Mouse (Mus musculus) ES-E14 (cell line): Measurements from ENCODE around the gene Nphs1. TPM values are rescaled to one million over a fixed set of nuclear protein-coding genes. Genes with fewer than 3 reads are reported as not detected.
A peak's percentile ranks its signal among the peaks of the same experiment; 100 is the strongest.

Source experiments
- DNase-seq: peaks from one replicate; pipeline ENCODE4 v3.0.0-alpha.2; 2013; ENCODE audit warnings: low read depth, low spot score
- H3K27ac ChIP-seq: 2 replicates; pipeline ENCODE4 v1.5.1; 2012; ENCODE audit warnings: low read depth, mild to moderate bottlenecking, low read length, moderate library complexity, mixed read lengths; ENCODE audit not compliant: poor library complexity, insufficient read depth, severe bottlenecking
- H3K36me3 ChIP-seq: 2 replicates; pipeline ENCODE4 v1.6.1; 2012; ENCODE audit warnings: mild to moderate bottlenecking, low read length, moderate library complexity, mixed read lengths; ENCODE audit not compliant: control insufficient read depth, poor library complexity, insufficient read depth, severe bottlenecking
- H3K4me1 ChIP-seq, 2 experiments: fragments of 150-350 bp in 1 of 2; sonication (generic) in 1 of 2; 2 replicates each; pipeline ENCODE4 v1.6.1; 2012; ENCODE audit warnings: low read length in 2 of 2, mild to moderate bottlenecking in 1 of 2, mixed read lengths in 1 of 2; ENCODE audit not compliant: control insufficient read depth in 2 of 2, insufficient read depth in 2 of 2, poor library complexity in 1 of 2
- H3K4me3 ChIP-seq, 2 experiments: fragments of 150-350 bp in 1 of 2; sonication (generic) in 1 of 2; 2 replicates each; pipeline ENCODE4 v1.5.1; 2012; ENCODE audit warnings: low read length in 2 of 2, low read depth in 1 of 2, mild to moderate bottlenecking in 1 of 2, mixed read lengths in 1 of 2; ENCODE audit not compliant: insufficient read depth in 1 of 2, poor library complexity in 1 of 2, severe bottlenecking in 1 of 2
- H3K9ac ChIP-seq: 2 replicates; pipeline ENCODE4 v1.6.1; 2012; ENCODE audit warnings: low read depth, mild to moderate bottlenecking, low read length, mixed read lengths; ENCODE audit not compliant: poor library complexity, insufficient read depth, severe bottlenecking
- H3K9me3 ChIP-seq: fragments of 150-350 bp; sonication (generic); 2 replicates; pipeline ENCODE4 v1.6.1; 2012; ENCODE audit warnings: low read depth, mild to moderate bottlenecking, low read length; ENCODE audit not compliant: control insufficient read depth, insufficient read depth
- CHD2 ChIP-seq: IDR thresholded peaks from 2 replicates; pipeline ENCODE4 v1.6.1; 2014; ENCODE audit warnings: mild to moderate bottlenecking, low read depth, low read length, inconsistent platforms
- HCFC1 ChIP-seq: IDR thresholded peaks from 2 replicates; pipeline ENCODE4 v1.6.1; 2012; ENCODE audit warnings: low read length, inconsistent platforms, borderline replicate concordance; ENCODE audit not compliant: insufficient read depth
- MAFK ChIP-seq: IDR thresholded peaks from 2 replicates; pipeline ENCODE4 v1.6.1; 2014; ENCODE audit warnings: mild to moderate bottlenecking, low read depth, low read length, inconsistent platforms; ENCODE audit not compliant: insufficient read depth
- ZC3H11A ChIP-seq: IDR thresholded peaks from 2 replicates; pipeline ENCODE4 v1.6.1; 2012; ENCODE audit warnings: low read depth, mild to moderate bottlenecking, inconsistent platforms, low read length, borderline replicate concordance
- ZNF384 ChIP-seq: IDR thresholded peaks from 2 replicates; pipeline ENCODE4 v1.6.1; 2012; ENCODE audit warnings: low read depth, low read length, inconsistent platforms
- in situ Hi-C, 2 experiments: fragments of 600-800 bp; cut with MboI; formaldehyde crosslinking; loops; one replicate each; pipeline ENCODE4 v1.15.1; 2025; ENCODE audit warnings: low sequenced_read_pairs in 2 of 2, inconsistent platforms in 1 of 2; ENCODE audit not compliant: unreplicated experiment in 2 of 2
- total RNA-seq: library from RNA; depleted of rRNA; stranded (reverse); fragments of 300-350 nt; gene quantifications from 2 replicates; pipeline ENCODE4 v1.2.3, GENCODE M21; 2012

The Nphs1 gene
- total RNA-seq, 1 experiment: 45.7 TPM

DNA sequence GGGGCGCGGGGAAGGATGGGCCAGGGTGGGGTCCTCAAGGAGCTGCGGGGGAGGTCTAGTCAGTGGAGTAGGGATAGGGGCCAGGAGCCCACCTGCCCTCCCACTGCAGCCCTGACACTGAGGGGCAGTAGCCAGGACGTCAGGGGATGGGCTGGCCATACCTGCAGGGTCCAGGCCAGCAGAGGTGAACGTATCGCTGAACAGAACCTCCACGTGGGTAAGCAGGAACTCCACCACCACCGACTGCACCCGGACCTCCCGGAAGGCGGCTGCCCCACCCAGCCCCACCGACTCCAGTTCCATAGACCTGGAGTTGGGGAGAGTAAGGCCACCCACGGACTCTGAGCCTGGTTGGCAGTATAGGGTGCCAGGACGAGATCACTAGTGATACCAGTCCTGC, 68.9 kb downstream of the Nphs1 start:
- no peaks in the 10 kb centered on the region for H3K36me3 ChIP-seq
- H3K9me3 ChIP-seq: no peaks in the 10 kb centered on the region
- no peak overlapping the region for H3K27ac ChIP-seq
- no peak overlapping the region for H3K4me3 ChIP-seq
- 0 out of 2 replicates have a peak overlapping the region, but pooled peaks have one; percentile 7 for H3K9ac ChIP-seq
- peaks cover 1 to 12% of the 10 kb centered on the region in 2 experiments; a peak in 2 of 4 replicates for H3K4me1 ChIP-seq
- TF ChIP-seq MAFK (no peak), ZC3H11A (no peak), ZNF384 (no peak), HCFC1 (no peak), CHD2 (no peak)
- no peak for DNase-seq
- in situ Hi-C loops: no loop called here

DNA sequence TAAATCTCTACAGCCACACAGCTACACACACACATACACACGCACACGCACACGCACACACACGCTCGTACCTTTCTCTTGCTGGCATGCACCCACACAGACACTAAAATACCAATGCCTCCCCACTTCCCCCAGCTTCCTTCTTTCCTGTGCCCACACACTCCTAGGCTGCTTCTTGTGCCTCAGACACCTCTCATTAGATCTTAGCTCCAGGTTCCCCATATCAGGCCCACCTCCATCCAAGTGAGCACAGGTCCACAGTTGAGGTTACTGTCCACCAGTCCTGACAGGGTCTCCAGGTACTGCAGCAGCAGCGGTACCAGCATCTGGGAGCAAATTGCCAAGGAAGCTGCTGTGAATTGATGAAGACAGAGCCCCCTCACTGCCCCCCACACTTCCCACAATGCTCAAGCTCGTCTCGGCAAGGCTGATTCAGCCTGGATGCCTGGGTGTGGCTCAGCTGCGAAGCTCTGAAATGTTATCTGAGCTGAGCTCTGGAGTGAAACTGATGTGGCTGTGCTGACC, 73.2 kb downstream of the Nphs1 start:
- H3K36me3 ChIP-seq: no peaks in the 10 kb centered on the region
- in situ Hi-C loops: no loop called here
- H3K4me3 ChIP-seq: no peak overlapping the region
- no peak overlapping the region for H3K9ac ChIP-seq
- no peak for DNase-seq
- no peak overlapping the region for H3K27ac ChIP-seq
- TF ChIP-seq ZNF384 (no peak), MAFK (no peak), CHD2 (no peak), HCFC1 (no peak), ZC3H11A (no peak)
- H3K4me1 ChIP-seq: peaks cover 0 to 12% of the 10 kb centered on the region in 2 experiments; a peak in 2 of 4 replicates
- no peaks in the 10 kb centered on the region for H3K9me3 ChIP-seq

DNA sequence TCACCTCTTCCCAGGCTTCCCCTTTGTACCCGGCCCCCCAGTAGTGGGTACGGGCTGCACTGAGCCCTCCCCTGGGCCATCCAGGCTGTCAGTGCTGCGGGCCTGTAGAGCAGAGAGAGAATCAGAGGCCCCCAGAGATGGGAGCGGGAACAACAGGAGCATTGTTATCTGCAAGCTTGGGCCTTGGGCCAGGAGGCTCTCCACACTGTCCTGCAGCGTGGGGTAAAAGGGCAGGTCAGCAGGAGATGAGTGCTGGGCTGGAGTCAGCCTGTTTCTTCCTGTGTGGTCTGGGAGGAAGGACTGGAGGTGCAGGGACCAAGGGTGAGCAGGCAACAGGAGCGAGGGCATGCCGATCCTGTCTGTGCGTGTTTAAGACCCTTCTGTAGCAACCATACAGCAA, 74.8 kb downstream of the Nphs1 start:
- TF ChIP-seq ZNF384 (no peak), CHD2 (no peak), ZC3H11A (no peak), HCFC1 (no peak), MAFK (no peak)
- no peak overlapping the region for H3K9ac ChIP-seq
- no peak overlapping the region for H3K27ac ChIP-seq
- no peak for DNase-seq
- H3K36me3 ChIP-seq: no peaks in the 10 kb centered on the region
- no peaks in the 10 kb centered on the region for H3K9me3 ChIP-seq
- H3K4me3 ChIP-seq: no peak overlapping the region
- peaks cover 0 to 4% of the 10 kb centered on the region in 2 experiments; a peak in 1 of 4 replicates for H3K4me1 ChIP-seq
- in situ Hi-C loops: no loop called here

DNA sequence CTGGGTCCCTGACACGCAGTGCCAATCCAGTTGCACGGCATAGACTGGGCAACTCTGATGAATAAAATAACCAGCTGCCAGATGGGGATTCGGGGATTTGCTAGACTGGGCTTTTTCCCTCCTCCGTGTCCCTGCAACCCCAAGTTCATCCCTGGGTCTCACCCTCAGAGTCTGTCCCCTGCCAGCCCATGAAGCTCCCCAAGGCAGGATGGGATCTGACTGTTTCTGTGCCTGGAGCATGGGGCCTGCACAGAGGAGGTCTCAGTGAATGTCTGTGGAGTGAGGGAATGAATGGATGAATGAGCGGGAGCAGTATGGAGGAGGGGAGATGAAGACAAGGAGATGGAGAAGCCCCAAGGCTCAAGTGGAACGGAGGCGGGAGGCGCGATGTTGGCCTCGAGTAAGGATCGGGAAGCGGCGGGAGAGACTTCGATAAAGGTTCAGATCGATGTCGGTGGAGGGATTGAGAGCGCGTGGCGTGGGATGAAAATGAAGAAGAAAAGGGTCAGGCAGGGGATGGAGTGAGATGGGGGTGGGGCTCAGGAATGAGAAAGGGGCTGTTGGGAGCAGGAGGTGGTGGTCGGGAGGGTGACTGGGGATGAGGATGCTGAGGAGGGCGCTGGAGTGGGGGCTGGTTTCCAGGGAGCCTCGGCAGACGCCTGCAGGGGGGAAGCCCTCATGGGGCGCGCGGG, 76.0 kb downstream of the Nphs1 start:
- Histone ChIP-seq H3K36me3 (peaks cover under 1% of the 10 kb centered on the region), H3K4me1 (peaks cover 0 to 4% of the 10 kb centered on the region in 2 experiments; a peak in 1 of 4 replicates), H3K9me3 (no peaks in the 10 kb centered on the region), H3K9ac (peak overlapping the region; percentile 75; the same call in 1 of the 2 replicates), H3K4me3 (peak overlapping the region; percentile 72 to 92), H3K27ac (no peak overlapping the region)
- in situ Hi-C loops: no loop called here
- TF ChIP-seq ZC3H11A: no peak
- TF ChIP-seq HCFC1: no peak
- TF ChIP-seq ZNF384: no peak
- no peak for TF ChIP-seq MAFK
- no peak for TF ChIP-seq CHD2
- no peak for DNase-seq
